Mouse (Mus musculus): ENCODE results near the gene Abcc10. TPM values are rescaled to one million over a fixed set of nuclear protein-coding genes. Genes with fewer than 3 reads are reported as not detected.

The Abcc10 gene
- polyA plus RNA-seq, 1 experiment from 2014 or later: 6.6 TPM

DNA sequence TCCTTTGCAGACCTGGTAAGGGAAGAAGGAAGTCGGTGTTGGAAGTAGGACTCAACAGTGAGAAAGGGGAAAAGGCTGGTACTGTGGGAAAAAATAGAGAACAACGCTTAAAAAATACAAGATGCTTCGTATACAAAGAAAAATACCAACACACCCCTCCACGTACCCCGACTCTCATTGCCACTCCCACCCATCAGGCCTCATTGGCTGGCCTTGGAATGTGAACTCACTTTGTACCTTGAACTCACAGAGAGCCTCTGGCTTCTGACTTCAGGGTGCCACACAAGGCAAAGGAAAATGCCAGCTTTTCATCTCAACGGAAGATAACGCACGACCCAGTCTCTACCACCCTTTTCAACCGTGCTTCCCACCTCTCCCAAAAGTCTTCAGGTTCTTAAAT lies 45.0 kb downstream of the Abcc10 start:
- Histone ChIP-seq H3K9me3 (no peaks in the 10 kb centered on the region), H3K4me1 (peaks cover 59% of the 10 kb centered on the region), H3K27ac (replicated peaks) (peak overlapping the region; percentile 92), H3K36me3 (replicated peaks) (peaks cover 31% of the 10 kb centered on the region), H3K4me3 (peak overlapping the region; percentile 90), H3K27me3 (replicated peaks; ENCODE audit: low read depth, poor library complexity, severe bottlenecking) (no peaks in the 10 kb centered on the region)
- no peak for DNase-seq (ENCODE audit: low spot score)
- WGBS: 21% methylated on average over 9 of the region's 9 CpGs

DNA sequence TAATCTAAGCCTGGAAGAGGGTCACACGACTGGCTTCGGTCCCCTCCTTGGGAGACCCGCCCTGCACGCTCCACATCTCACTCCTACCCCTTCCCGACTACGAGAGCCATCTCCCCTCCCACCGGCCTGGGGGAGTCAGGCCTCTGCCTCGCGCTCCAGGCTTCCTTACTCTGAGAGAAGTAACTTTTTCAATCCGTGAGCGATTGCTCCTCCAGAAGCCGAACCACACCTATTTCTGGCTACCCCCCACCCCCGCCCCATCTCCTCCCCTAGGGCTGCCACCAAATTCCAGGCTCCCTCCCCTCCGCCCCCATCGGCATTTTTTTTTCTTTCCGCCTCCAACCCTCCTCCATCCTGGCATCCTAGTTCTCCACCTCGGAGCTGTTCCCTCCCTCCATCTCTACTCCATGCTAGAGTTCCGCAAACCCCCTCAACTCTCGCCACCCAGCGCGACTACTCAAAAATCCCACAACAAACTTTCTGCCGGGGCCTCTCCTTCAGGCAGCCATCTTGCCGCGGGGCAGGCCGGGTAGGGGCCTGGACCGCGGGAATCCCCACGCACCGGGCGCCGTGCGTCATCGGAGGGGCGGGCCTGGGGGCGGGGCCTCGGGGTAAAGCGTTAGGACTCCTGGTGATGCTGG lies 45.5 kb downstream of the Abcc10 start, which contains the start of gene Tjap1:
Gene Tjap1, minus strand, starts transcription at position 544 of the 641 bp plus-strand sequence.
- peaks cover 35% of the 10 kb centered on the region for H3K36me3 ChIP-seq (replicated peaks)
- DNase-seq (ENCODE audit: low spot score): peak; percentile 97
- no peaks in the 10 kb centered on the region for H3K27me3 ChIP-seq (replicated peaks; ENCODE audit: low read depth, poor library complexity, severe bottlenecking)
- H3K27ac ChIP-seq (replicated peaks): peak within 1 kb of the TSS; percentile 92
- no peaks in the 10 kb centered on the region for H3K9me3 ChIP-seq
- H3K4me1 ChIP-seq: peaks cover 59% of the 10 kb centered on the region
- under 1% methylated on average over 37 of the region's 37 CpGs for WGBS
- peak within 1 kb of the TSS; percentile 90 for H3K4me3 ChIP-seq

DNA sequence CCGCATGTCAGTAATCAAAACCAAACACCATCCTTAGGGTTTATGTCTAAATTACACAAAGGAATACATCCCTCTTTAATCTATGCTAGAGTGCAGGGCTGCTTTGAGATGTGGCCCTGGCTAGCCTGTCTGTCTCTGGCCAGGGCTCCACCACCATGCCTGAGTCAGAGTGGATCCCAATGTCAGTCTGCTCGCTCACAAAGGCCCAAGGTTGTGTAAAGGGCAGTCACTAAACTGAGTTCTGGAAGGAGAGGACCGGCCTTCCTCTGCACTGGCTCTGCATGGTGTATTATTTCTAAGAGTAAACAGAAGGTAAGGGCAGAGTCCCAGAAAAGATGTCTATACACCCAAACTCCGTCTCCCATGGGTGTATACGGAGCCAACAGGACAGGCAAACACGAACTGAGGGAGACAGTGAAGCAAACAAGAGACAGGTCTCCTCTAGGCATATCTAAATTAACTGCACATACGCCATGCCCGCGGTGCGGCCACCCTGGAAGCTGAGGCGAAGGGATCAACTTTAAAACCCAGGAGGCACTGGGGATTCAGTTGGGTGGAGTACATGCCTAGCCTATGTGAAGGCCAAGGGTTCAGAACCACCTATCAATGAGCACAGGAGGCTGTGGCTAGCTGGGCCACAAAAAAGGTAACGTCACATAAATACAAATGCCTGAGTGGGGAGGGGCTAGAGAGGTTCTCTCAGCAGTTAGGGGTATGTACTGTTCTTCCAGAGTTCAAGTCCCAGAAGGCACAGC lies 50.0 kb downstream of the Abcc10 start:
- no peak for DNase-seq (ENCODE audit: low spot score)
- H3K36me3 ChIP-seq (replicated peaks): peaks cover 74% of the 10 kb centered on the region
- H3K27me3 ChIP-seq (replicated peaks; ENCODE audit: low read depth, poor library complexity, severe bottlenecking): no peaks in the 10 kb centered on the region
- peak overlapping the region; percentile 74 for H3K27ac ChIP-seq (replicated peaks)
- no peaks in the 10 kb centered on the region for H3K9me3 ChIP-seq
- H3K4me3 ChIP-seq: peak overlapping the region; percentile 18; the same call in 1 of the 2 replicates
- peaks cover 72% of the 10 kb centered on the region for H3K4me1 ChIP-seq
- 71% methylated on average over 12 of the region's 12 CpGs for WGBS

DNA sequence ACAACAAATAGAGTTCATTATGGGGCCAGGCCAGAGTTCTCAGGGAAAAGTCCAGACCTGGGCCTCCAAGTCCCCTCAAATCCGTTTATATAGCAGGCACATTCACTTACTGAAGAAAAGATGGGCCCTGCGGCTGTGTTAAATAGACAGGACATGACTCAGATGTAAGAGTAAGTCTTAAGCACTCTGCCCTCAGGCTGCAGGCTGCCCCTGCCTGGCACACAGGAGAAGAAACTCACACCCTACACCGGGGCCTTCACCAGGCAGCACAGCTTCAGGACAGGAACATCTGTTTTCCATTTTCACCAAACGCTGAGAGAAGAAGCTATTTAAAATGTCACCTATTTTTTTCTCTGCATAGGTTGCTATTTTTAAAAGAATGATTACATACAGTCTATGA lies 50.6 kb downstream of the Abcc10 start:
- Histone ChIP-seq H3K27ac (replicated peaks) (peak overlapping the region; percentile 32; the same call in 1 of the 2 replicates), H3K4me3 (no peak overlapping the region), H3K36me3 (replicated peaks) (peaks cover 80% of the 10 kb centered on the region), H3K4me1 (peaks cover 72% of the 10 kb centered on the region), H3K27me3 (replicated peaks; ENCODE audit: low read depth, poor library complexity, severe bottlenecking) (no peaks in the 10 kb centered on the region), H3K9me3 (no peaks in the 10 kb centered on the region)
- DNase-seq (ENCODE audit: low spot score): peak; percentile 62
- WGBS: 33% methylated on average over 4 of the region's 4 CpGs

- Histone ChIP-seq H3K27me3 (replicated peaks; ENCODE audit: low read depth, poor library complexity, severe bottlenecking) (no peaks in the 10 kb centered on the region), H3K27ac (replicated peaks) (no peak overlapping the region), H3K4me3 (no peak overlapping the region), H3K4me1 (peaks cover 63% of the 10 kb centered on the region), H3K9me3 (no peaks in the 10 kb centered on the region), H3K36me3 (replicated peaks) (peaks cover 94% of the 10 kb centered on the region)
- no peak for DNase-seq (ENCODE audit: low spot score)
- WGBS: 92% methylated on average over 10 of the region's 10 CpGs
Measured at GRCm38 (mm10) chr17:46275506-46275905, 52.6 kb downstream of the Abcc10 start.

DNA sequence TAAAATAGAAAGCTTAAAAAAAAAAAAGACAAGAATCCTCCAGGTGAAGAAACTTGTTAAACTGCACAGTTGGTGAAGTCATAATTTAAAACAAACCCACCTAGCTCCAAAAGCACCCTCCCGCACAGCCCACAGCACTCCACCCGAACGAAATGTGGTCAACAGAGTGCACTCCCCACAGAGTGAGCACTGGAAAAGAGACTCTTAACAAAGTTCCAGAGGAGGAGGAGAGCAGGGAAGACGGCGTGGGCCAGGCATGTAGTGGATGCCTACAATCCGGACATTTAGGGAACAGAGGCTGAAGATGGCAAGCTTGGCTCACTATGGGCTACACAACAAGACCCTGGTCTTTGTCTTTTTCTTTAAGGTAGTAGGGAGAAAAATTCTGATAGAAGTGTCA lies 53.1 kb downstream of the Abcc10 start:
- WGBS: 83% methylated on average over 6 of the region's 6 CpGs
- Histone ChIP-seq H3K4me1 (peaks cover 63% of the 10 kb centered on the region), H3K27me3 (replicated peaks; ENCODE audit: low read depth, poor library complexity, severe bottlenecking) (no peaks in the 10 kb centered on the region), H3K9me3 (no peaks in the 10 kb centered on the region), H3K36me3 (replicated peaks) (peaks cover 94% of the 10 kb centered on the region), H3K4me3 (no peak overlapping the region), H3K27ac (replicated peaks) (no peak overlapping the region; the same call in 1 of the 2 replicates)
- no peak for DNase-seq (ENCODE audit: low spot score)

DNA sequence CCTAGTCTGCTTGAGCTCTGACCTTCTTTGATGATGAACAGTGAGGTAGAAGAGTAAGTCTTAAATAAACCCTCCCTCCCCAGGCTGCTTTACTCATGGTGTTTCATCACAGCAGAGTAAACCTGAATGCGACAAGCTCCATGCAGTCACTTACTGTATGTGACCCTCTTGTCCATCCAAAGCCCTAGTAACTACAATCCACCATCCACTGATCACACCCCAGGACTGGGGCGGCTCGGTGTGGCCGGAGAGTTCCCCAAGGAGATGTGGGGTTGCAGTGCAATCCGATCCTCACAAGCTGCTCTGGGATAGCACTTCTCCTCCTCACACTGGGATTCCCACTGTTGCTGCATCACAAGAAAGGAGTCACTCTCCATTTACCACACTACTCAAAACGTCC lies 53.7 kb downstream of the Abcc10 start:
- Histone ChIP-seq H3K27ac (replicated peaks) (peak overlapping the region; percentile 71), H3K4me1 (peaks cover 67% of the 10 kb centered on the region), H3K9me3 (no peaks in the 10 kb centered on the region), H3K4me3 (peak overlapping the region; percentile 26; the same call in 1 of the 2 replicates), H3K27me3 (replicated peaks; ENCODE audit: low read depth, poor library complexity, severe bottlenecking) (no peaks in the 10 kb centered on the region), H3K36me3 (replicated peaks) (peaks cover 94% of the 10 kb centered on the region)
- 44% methylated on average over 6 of the region's 6 CpGs for WGBS
- DNase-seq (ENCODE audit: low spot score): no peak

DNA sequence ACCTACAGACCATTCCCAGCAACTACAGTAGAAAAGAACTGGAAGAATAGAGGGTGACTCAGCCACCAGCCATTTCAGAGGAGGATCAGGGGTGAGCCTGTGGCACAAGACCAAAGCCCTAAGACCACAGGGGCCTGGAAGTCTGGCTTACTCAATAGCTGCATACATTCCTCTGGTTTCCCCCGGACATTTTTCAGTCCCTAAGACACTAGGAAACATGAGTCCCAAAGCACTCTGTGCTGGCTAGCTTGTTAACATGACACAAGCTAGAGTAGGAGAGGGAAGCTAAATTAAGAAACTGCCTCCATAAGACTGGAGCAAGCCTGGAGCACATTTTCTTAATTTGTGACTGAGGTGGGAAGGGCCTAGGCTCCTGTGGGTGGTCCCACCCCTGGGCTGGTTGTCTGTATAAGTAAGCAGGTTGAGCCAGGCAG lies 54.3 kb downstream of the Abcc10 start:
- peaks cover 94% of the 10 kb centered on the region for H3K36me3 ChIP-seq (replicated peaks)

DNA sequence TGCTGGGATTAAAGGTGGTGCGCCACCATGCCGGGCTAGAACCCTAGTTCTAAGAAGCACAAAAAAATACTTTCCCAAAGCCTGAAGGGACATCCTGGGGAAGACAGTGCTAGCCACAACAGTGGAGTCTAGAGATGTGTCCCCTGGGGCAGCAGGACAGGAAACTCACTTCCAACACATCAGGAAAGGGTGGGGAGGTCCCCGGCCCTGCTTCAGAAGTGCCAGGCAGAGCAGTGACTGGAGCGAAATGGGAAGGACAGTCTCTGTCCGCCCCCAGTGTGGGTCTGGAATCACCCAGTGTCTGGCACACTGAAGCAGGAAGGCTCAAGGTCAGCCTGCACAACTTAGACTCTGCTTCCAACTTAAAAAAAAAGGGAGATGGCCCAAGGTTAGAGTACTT lies 55.5 kb downstream of the Abcc10 start:
- no peak for DNase-seq (ENCODE audit: low spot score)
- Histone ChIP-seq H3K36me3 (replicated peaks) (peaks cover 95% of the 10 kb centered on the region), H3K4me3 (no peak overlapping the region), H3K27ac (replicated peaks) (no peak overlapping the region), H3K9me3 (no peaks in the 10 kb centered on the region), H3K27me3 (replicated peaks; ENCODE audit: low read depth, poor library complexity, severe bottlenecking) (no peaks in the 10 kb centered on the region), H3K4me1 (peaks cover 62% of the 10 kb centered on the region)
- 79% methylated on average over 5 of the region's 5 CpGs for WGBS

More for the DNA sequence above, 54.3 kb downstream of the Abcc10 start:
- no peaks in the 10 kb centered on the region for H3K9me3 ChIP-seq
- H3K4me1 ChIP-seq: peaks cover 64% of the 10 kb centered on the region
- 33% methylated on average over 1 of the region's 1 CpGs for WGBS
- H3K27ac ChIP-seq (replicated peaks): peak overlapping the region; percentile 71
- H3K27me3 ChIP-seq (replicated peaks; ENCODE audit: low read depth, poor library complexity, severe bottlenecking): no peaks in the 10 kb centered on the region
- DNase-seq (ENCODE audit: low spot score): no peak
- 0 out of 2 replicates have a peak overlapping the region, but pooled peaks have one; percentile 20 for H3K4me3 ChIP-seq

GRCm38 (mm10) chr17:46272058-46272457 lies 56.1 kb downstream of the Abcc10 start:
- WGBS: 77% methylated on average over 2 of the region's 2 CpGs
- peaks cover 62% of the 10 kb centered on the region for H3K4me1 ChIP-seq
- peaks cover 95% of the 10 kb centered on the region for H3K36me3 ChIP-seq (replicated peaks)
- no peak overlapping the region for H3K27ac ChIP-seq (replicated peaks)
- no peaks in the 10 kb centered on the region for H3K27me3 ChIP-seq (replicated peaks; ENCODE audit: low read depth, poor library complexity, severe bottlenecking)
- DNase-seq (ENCODE audit: low spot score): no peak
- no peak overlapping the region for H3K4me3 ChIP-seq
- H3K9me3 ChIP-seq: no peaks in the 10 kb centered on the region

GRCm38 (mm10) chr17:46269771-46270534 lies 58.2 kb downstream of the Abcc10 start:
- peaks cover 97% of the 10 kb centered on the region for H3K36me3 ChIP-seq (replicated peaks)
- WGBS: 90% methylated on average over 19 of the region's 19 CpGs
- H3K9me3 ChIP-seq: no peaks in the 10 kb centered on the region
- DNase-seq (ENCODE audit: low spot score): no peak
- no peak overlapping the region for H3K4me3 ChIP-seq
- H3K27me3 ChIP-seq (replicated peaks; ENCODE audit: low read depth, poor library complexity, severe bottlenecking): no peaks in the 10 kb centered on the region
- H3K4me1 ChIP-seq: peaks cover 68% of the 10 kb centered on the region
- H3K27ac ChIP-seq (replicated peaks): no peak overlapping the region

GRCm38 (mm10) chr17:46268026-46268720 lies 60.0 kb downstream of the Abcc10 start:
- Histone ChIP-seq H3K4me1 (peaks cover 51% of the 10 kb centered on the region), H3K27ac (replicated peaks) (no peak overlapping the region), H3K9me3 (no peaks in the 10 kb centered on the region), H3K36me3 (replicated peaks) (peaks cover 99% of the 10 kb centered on the region), H3K4me3 (no peak overlapping the region), H3K27me3 (replicated peaks; ENCODE audit: low read depth, poor library complexity, severe bottlenecking) (no peaks in the 10 kb centered on the region)
- 68% methylated on average over 10 of the region's 10 CpGs for WGBS
- no peak for DNase-seq (ENCODE audit: low spot score)
